Mouse (Mus musculus): ENCODE results near the gene Gli2. TPM values are rescaled to one million over a fixed set of nuclear protein-coding genes. Genes with fewer than 3 reads are reported as not detected.

The Gli2 gene
- polyA plus RNA-seq, 1 experiment = 13.6 TPM

- TF ChIP-seq POLR2A (IDR thresholded peaks at IDR 0.05; ENCODE audit: low read depth, low read length) (peak; percentile 38; the same call in 1 of the 2 replicates), CTCF (IDR thresholded peaks at IDR 0.05; ENCODE audit: borderline replicate concordance, insufficient read depth, low read length) (no peak)
- Histone ChIP-seq H3K27ac (ENCODE audit: insufficient read depth, low read length) (peak overlapping the region; percentile 79), H3K4me1 (ENCODE audit: control insufficient read depth, insufficient read depth, low read length) (peaks cover 24% of the 10 kb centered on the region), H3K4me3 (ENCODE audit: insufficient read depth, low read length) (peak overlapping the region; percentile 7; the same call in 1 of the 2 replicates)
These were observed 71.2 kb downstream of the Gli2 start for GRCm38 (mm10) chr1:118981943-118982804.

GRCm38 (mm10) chr1:118980636-118981035 lies 72.8 kb downstream of the Gli2 start:
- no peak overlapping the region for H3K27ac ChIP-seq (ENCODE audit: insufficient read depth, low read length)
- no peak overlapping the region for H3K4me3 ChIP-seq (ENCODE audit: insufficient read depth, low read length)
- peaks cover 31% of the 10 kb centered on the region for H3K4me1 ChIP-seq (ENCODE audit: control insufficient read depth, insufficient read depth, low read length)
- no peak for TF ChIP-seq POLR2A (IDR thresholded peaks at IDR 0.05; ENCODE audit: low read depth, low read length)
- no peak for TF ChIP-seq CTCF (IDR thresholded peaks at IDR 0.05; ENCODE audit: borderline replicate concordance, insufficient read depth, low read length)

- peaks cover 19% of the 10 kb centered on the region for H3K4me1 ChIP-seq (ENCODE audit: control insufficient read depth, insufficient read depth, low read length)
- TF ChIP-seq CTCF (IDR thresholded peaks at IDR 0.05; ENCODE audit: borderline replicate concordance, insufficient read depth, low read length) = no peak
- no peak for TF ChIP-seq POLR2A (IDR thresholded peaks at IDR 0.05; ENCODE audit: low read depth, low read length)
- no peak overlapping the region for H3K4me3 ChIP-seq (ENCODE audit: insufficient read depth, low read length)
- H3K27ac ChIP-seq (ENCODE audit: insufficient read depth, low read length) = peak overlapping the region; percentile 75
These were observed 76.8 kb downstream of the Gli2 start for GRCm38 (mm10) chr1:118976596-118976995.

GRCm38 (mm10) chr1:118975376-118975775 lies 78.0 kb downstream of the Gli2 start:
- Histone ChIP-seq H3K27ac (ENCODE audit: insufficient read depth, low read length) (no peak overlapping the region), H3K4me1 (ENCODE audit: control insufficient read depth, insufficient read depth, low read length) (peaks cover 10% of the 10 kb centered on the region), H3K4me3 (ENCODE audit: insufficient read depth, low read length) (no peak overlapping the region)
- no peak for TF ChIP-seq POLR2A (IDR thresholded peaks at IDR 0.05; ENCODE audit: low read depth, low read length)

- no peak overlapping the region for H3K4me3 ChIP-seq (ENCODE audit: insufficient read depth, low read length)
- H3K4me1 ChIP-seq (ENCODE audit: control insufficient read depth, insufficient read depth, low read length) = no peaks in the 10 kb centered on the region
- H3K27ac ChIP-seq (ENCODE audit: insufficient read depth, low read length) = no peak overlapping the region
- no peak for TF ChIP-seq POLR2A (IDR thresholded peaks at IDR 0.05; ENCODE audit: low read depth, low read length)
- TF ChIP-seq CTCF (IDR thresholded peaks at IDR 0.05; ENCODE audit: borderline replicate concordance, insufficient read depth, low read length) = no peak
These were observed 83.4 kb downstream of the Gli2 start for GRCm38 (mm10) chr1:118970068-118970467.

- H3K27ac ChIP-seq (ENCODE audit: insufficient read depth, low read length) = no peak overlapping the region
- no peaks in the 10 kb centered on the region for H3K4me1 ChIP-seq (ENCODE audit: control insufficient read depth, insufficient read depth, low read length)
- TF ChIP-seq POLR2A (IDR thresholded peaks at IDR 0.05; ENCODE audit: low read depth, low read length) (no peak), CTCF (IDR thresholded peaks at IDR 0.05; ENCODE audit: borderline replicate concordance, insufficient read depth, low read length) (no peak)
- no peak overlapping the region for H3K4me3 ChIP-seq (ENCODE audit: insufficient read depth, low read length)
These were observed 84.0 kb downstream of the Gli2 start for GRCm38 (mm10) chr1:118969409-118969808.

GRCm38 (mm10) chr1:118968661-118969179 lies 84.7 kb downstream of the Gli2 start:
- TF ChIP-seq POLR2A (IDR thresholded peaks at IDR 0.05; ENCODE audit: low read depth, low read length) (no peak), CTCF (IDR thresholded peaks at IDR 0.05; ENCODE audit: borderline replicate concordance, insufficient read depth, low read length) (no peak)
- Histone ChIP-seq H3K4me1 (ENCODE audit: control insufficient read depth, insufficient read depth, low read length) (no peaks in the 10 kb centered on the region), H3K27ac (ENCODE audit: insufficient read depth, low read length) (no peak overlapping the region), H3K4me3 (ENCODE audit: insufficient read depth, low read length) (no peak overlapping the region)

GRCm38 (mm10) chr1:118967976-118968375 lies 85.4 kb downstream of the Gli2 start:
- Histone ChIP-seq H3K27ac (ENCODE audit: insufficient read depth, low read length) (no peak overlapping the region), H3K4me3 (ENCODE audit: insufficient read depth, low read length) (no peak overlapping the region), H3K4me1 (ENCODE audit: control insufficient read depth, insufficient read depth, low read length) (no peaks in the 10 kb centered on the region)
- TF ChIP-seq POLR2A (IDR thresholded peaks at IDR 0.05; ENCODE audit: low read depth, low read length) (no peak), CTCF (IDR thresholded peaks at IDR 0.05; ENCODE audit: borderline replicate concordance, insufficient read depth, low read length) (no peak)

- TF ChIP-seq CTCF (IDR thresholded peaks at IDR 0.05; ENCODE audit: borderline replicate concordance, insufficient read depth, low read length) (no peak), POLR2A (IDR thresholded peaks at IDR 0.05; ENCODE audit: low read depth, low read length) (no peak)
- no peak overlapping the region for H3K27ac ChIP-seq (ENCODE audit: insufficient read depth, low read length)
- H3K4me1 ChIP-seq (ENCODE audit: control insufficient read depth, insufficient read depth, low read length) = no peaks in the 10 kb centered on the region
- no peak overlapping the region for H3K4me3 ChIP-seq (ENCODE audit: insufficient read depth, low read length)
These were observed 86.1 kb downstream of the Gli2 start for GRCm38 (mm10) chr1:118967281-118967680.

- Histone ChIP-seq H3K27ac (ENCODE audit: insufficient read depth, low read length) (no peak overlapping the region), H3K4me1 (ENCODE audit: control insufficient read depth, insufficient read depth, low read length) (peaks cover under 1% of the 10 kb centered on the region; the same call in 1 of the 2 replicates), H3K4me3 (ENCODE audit: insufficient read depth, low read length) (no peak overlapping the region)
- no peak for TF ChIP-seq CTCF (IDR thresholded peaks at IDR 0.05; ENCODE audit: borderline replicate concordance, insufficient read depth, low read length)
- TF ChIP-seq POLR2A (IDR thresholded peaks at IDR 0.05; ENCODE audit: low read depth, low read length) = no peak
These were observed 94.8 kb downstream of the Gli2 start for GRCm38 (mm10) chr1:118958644-118959043.
